Mouse (Mus musculus): ENCODE results near the gene Slc25a3. TPM values are rescaled to one million over a fixed set of nuclear protein-coding genes. Genes with fewer than 3 reads are reported as not detected.

Slc25a3 gene
- polyA plus RNA-seq, 1 experiment from 2014 or later = 482 TPM

- H3K9me3 ChIP-seq = no peaks in the 10 kb centered on the region
- peaks cover 14% of the 10 kb centered on the region; the same call in 1 of the 2 replicates for H3K36me3 ChIP-seq
- ATAC-seq (replicated peaks) = no peak
- WGBS = 62% methylated on average over 3 of the region's 3 CpGs
- H3K4me2 ChIP-seq (replicated peaks) = no peak overlapping the region
- no peaks in the 10 kb centered on the region for H3K27me3 ChIP-seq
- H3K4me3 ChIP-seq = no peak overlapping the region
- no peak overlapping the region for H3K27ac ChIP-seq (replicated peaks)
- no peak overlapping the region for H3K9ac ChIP-seq (replicated peaks)
- H3K4me1 ChIP-seq = no peaks in the 10 kb centered on the region
Measured at GRCm38 (mm10) chr10:91073345-91073744, 50.5 kb downstream of the Slc25a3 start.

- Histone ChIP-seq H3K9me3 (no peaks in the 10 kb centered on the region), H3K4me3 (no peak overlapping the region), H3K9ac (replicated peaks) (no peak overlapping the region), H3K4me1 (no peaks in the 10 kb centered on the region), H3K27me3 (no peaks in the 10 kb centered on the region), H3K27ac (replicated peaks) (no peak overlapping the region), H3K4me2 (replicated peaks) (no peak overlapping the region), H3K36me3 (peaks cover 15% of the 10 kb centered on the region; the same call in 1 of the 2 replicates)
- WGBS = 50% methylated on average over 1 of the region's 1 CpGs
- ATAC-seq (replicated peaks) = no peak
Measured at GRCm38 (mm10) chr10:91071768-91072167, 52.1 kb downstream of the Slc25a3 start.

Other genes starting within 250 kb of the Slc25a3 start
- gene Apaf1, start 41.3 kb downstream of the Slc25a3 start, polyA plus RNA-seq (2015; fragmentation: Nextera tagmentation; extraction: Ambion mirVana) = 20.2 and 21.6 TPM in 2 replicates
- gene Ikbip, start 41.1 kb downstream of the Slc25a3 start, polyA plus RNA-seq (2015; fragmentation: Nextera tagmentation; extraction: Ambion mirVana) = 12.4 and 12.9 TPM in 2 replicates
- 191 and 194 TPM in 2 replicates for gene Tmpo, start 57.3 kb upstream of the Slc25a3 start, polyA plus RNA-seq (2015; fragmentation: Nextera tagmentation; extraction: Ambion mirVana)

Measured in forebrain, embryonic 15.5 days (tissue).